Mouse (Mus musculus) left cerebral cortex, adult 11 months (tissue): ENCODE results near the gene Sh3d19.
"Not testable (repeated sequence)": the region's sequence is repeated elsewhere in the genome, so short reads cannot be mapped to it uniquely, and the experiment has no call there.

Experiments
- DNase-seq: peaks from one replicate; pipeline ENCODE4 v3.0.0; 2022; ENCODE audit warnings: low spot score

Gene Sh3d19

DNA sequence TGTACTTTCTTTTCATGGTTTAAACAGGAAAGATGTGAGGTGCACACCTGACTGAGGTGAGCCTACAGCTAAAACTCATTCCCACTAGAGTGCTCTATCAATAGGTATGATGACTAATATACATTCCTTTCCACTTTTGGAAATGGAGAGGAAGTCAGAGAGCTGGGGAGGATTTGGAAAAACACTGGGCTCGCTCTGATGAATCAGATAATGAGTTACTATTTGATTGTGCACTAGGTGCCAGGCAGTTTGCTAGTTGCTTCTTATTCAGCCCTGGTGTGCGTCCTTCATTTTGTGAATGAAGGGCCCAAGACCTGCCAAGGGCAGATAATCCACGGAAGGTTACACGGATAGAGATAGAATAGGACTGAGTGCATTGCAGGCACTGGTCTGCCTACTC lies 9.1 kb downstream of the Sh3d19 start:
- DNase-seq = no peak

DNA sequence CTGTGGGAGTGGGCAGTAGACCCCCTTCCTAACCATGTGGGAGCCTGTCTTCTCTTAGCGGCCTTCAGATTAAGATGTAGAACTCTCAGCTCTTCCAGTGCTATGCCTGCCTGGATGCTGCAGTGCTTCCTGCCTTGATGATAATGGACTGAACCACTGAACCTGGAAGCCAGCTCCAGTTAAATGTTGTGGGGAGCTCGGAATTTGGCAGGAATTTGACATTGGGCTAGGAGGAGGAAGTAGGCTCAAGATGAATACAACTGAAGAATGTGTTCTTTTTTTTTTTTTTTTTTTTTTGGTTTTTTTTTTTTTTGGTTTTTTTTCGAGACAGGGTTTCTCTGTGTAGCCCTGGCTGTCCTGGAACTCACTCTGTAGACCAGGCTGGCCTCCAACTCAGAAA lies 10.9 kb downstream of the Sh3d19 start:
- not testable (repeated sequence) for DNase-seq

DNA sequence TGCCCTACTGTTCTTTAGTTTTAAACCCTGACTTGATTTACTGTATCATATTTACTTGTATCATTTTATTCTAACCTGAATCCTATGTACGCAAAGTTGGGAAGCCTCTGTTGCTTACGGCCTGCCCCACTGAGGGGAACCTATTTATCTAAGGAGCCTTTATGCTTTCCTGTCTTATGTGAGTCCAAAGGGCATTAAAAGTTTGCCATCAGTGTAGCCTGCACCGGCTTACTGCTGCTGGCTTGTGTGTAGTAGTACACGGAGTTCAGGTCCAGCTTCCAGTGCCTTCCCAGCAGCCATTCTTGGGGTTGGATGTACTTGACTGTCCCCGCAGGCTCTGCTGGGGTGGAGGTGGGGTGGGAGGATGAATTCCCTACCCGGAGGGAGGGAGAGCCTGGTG lies 13.6 kb downstream of the Sh3d19 start:
- no peak for DNase-seq

DNA sequence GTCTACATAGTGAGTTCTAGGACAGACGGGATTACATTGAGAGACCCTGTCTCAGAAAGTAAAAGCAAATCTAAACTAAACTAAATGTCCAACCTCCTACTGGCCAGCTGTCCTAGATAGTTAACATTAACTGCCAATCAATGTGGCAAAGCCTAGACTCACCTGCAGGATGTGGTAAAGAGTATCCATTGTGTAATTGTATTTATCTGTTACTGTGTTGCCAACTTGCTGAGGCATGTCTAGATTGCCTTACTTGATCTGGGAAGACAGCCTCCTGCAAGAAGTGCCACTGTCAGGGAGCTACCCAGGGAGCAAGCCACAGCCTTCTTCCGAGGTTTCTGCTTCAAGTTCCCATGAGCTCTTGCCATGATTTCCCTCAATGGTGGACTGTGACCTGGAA lies 16.3 kb downstream of the Sh3d19 start:
- DNase-seq = no peak

DNA sequence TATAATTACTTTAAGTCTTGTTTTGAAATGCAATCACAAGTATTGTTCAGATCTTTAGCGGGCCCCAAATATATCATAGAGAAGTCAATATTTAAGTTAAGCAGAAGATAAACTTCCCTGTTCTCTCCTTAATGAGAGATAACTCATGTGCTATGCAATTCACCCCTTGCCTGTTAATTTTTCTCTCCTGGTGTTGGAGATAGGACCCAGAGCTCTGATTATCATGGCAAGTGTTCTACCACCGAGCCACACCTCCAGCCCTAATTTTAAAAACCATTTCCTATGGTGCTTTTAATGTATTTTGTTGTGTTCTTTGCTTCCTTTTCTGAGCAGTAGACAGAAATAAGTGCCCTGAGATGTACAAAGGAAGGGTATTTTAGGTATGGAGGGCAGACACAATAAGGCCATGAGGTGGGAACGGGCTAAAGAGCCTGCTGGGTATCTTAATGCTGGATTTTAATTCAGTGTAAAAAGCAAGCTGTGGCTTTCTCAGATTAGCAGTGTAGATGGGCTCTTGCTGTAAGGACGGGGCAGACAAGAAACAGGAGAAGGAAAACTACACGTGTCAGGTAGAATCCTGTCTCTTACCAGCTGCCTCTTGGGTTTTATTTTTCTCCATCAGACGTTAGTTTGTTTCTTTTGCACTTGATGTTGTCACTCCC lies 20.4 kb downstream of the Sh3d19 start:
- DNase-seq = no peak

DNA sequence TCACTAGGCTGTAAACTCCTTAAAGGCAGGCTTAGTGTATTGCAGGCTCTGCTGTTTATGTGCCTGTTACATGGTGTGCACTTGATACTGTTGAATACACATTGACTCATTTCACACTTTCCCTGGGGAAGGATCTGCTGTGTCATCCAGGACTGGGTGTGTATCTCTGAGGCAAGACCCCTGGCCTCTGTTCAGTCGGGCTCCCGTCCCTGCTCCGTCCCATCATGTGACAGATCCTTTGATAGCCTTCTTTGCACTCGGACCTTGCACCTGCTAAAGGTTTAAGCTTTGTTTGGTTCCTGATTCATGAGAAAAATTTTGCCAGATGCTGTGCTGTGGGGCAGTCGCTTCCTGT lies 20.9 kb downstream of the Sh3d19 start:
- no peak for DNase-seq

DNA sequence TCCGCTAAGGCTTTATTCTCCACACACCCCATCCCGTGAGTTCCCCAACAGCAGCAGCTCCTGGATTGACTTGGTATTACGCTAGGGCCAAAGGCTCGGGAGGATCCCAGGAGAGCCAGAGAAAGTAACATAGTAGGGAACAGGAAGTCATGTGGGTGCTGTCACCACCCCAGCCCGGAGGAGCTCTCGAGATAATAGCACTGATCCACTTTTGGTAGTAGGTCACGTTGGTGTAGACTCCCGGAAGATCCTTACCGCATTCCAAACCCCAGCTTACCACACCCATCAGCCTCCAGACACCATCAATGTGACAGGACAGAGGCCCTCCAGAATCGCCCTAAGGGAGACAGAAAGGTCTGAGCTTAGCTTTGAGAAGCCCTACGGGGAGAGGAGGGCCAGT lies 22.8 kb downstream of the Sh3d19 start:
- no peak for DNase-seq

DNA sequence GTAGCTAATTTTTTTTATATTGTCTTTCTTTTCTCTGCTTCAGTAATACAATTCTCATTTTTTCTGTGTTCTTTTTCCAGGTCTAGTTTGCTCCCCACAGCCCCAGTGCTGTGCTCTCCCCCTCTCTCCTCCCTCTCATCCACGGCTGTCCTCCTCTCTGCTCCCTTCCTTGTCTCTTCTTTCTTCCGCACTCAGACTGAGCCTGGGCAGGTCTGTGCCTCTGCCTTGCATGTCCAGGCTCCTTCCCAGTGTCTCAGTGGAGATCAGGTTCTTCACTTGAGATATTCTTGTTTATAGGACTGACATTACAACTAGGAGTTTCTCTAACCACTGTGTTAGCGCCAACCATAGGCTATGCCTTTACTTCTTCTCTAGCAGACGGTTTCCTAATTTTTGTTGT lies 23.7 kb downstream of the Sh3d19 start:
- no peak for DNase-seq

DNA sequence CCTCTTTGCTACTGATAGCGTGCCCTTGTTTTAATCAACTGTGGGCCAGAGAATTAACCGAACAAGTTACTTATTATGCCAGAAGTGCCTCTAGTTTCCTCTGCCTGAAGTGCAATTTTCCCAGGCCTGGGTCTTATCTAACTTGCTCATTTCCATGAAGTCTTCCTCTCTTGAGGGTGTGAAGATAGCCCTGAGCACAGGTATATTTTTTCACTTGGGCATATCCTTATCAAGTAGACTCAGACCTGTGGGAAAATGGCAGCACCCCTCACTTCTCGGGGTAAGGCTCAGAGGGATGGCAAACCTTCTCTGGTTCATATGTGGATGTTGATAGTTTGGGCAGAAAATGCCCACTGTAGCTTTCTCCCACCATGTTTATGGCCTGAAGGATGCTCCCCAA lies 30.4 kb downstream of the Sh3d19 start:
- no peak for DNase-seq

DNA sequence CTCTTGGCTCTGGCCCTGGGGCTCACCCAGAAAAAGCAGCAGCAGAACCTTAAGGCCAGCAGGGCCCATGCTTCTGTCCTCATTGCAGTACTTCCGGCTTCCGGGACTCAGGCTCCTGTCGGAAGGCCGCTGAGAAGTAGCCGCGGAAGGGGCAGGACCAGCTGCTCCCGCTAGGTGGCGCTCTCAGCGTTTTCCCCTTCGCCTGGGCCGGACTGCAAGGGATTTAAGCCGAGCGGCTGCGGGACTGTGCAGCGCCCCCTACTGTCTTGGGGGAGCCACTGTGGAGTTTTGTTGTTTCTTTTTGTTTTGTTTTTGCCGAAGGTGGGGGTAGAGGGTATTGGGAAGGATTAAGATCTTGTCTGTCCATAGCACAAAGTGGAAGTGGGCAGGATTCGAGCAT lies 31.5 kb downstream of the Sh3d19 start, which contains the start of gene Prss48:
TSS of gene Prss48 (minus strand) at position 69 of the 400 bp plus-strand sequence.
- DNase-seq = no peak

DNA sequence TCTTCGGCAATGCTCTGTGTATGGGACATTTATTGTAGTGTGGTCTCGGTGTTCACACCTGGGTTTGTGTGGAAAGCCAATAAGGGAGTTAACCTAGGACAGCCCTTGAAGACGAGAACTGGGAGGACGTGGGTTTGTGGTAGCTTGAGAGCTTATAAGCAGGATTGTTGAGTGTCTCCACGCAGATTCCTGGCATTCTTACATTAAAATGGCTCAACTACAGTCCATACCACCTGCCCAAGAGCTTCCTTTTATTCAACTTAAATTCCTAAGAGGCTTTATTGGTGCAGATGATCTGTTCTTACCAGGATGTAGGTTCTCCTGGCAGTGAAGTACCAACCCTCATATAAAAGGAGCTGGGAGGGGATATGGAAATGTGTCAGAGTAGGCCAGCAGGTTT lies 32.0 kb downstream of the Sh3d19 start:
- no peak for DNase-seq

DNA sequence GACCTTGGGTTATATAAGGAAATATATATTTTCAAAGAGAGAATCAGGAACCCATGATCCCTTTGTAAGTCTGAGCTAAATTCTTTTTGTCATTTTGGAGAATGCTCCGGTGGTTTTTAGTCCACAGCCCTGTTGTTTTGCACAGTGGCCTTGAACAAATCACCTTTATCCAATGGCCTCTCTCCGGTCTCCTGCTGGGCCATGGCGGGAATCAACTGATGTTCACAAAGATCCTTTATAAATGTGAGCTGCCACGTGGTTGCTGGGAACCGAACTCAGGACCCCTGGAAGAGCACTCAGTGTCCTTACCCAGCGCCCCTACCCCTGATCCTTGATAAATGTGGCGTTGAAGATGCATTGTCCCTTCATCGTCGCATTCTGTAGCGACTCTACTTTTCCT lies 33.8 kb downstream of the Sh3d19 start:
- no peak for DNase-seq

DNA sequence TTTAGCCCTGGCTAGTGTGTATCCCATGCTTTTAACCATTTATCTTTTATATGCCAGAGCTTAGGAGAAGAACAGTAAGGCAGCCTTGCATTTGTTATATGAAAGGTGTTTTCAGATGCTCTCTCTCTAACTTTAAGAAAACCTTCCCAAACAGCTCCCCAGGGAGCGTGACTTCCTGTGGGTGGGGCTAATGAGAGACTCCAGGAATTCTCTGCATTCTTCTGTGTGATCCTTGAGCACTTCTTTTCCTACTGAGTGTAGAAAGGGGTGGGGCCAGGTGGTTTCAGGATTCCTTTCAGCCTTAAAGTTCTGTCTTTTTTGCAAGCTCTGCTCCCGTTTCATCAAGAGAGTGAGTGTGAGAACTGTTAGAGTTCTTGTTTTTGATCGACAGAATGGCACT lies 39.7 kb downstream of the Sh3d19 start:
- DNase-seq = no peak

DNA sequence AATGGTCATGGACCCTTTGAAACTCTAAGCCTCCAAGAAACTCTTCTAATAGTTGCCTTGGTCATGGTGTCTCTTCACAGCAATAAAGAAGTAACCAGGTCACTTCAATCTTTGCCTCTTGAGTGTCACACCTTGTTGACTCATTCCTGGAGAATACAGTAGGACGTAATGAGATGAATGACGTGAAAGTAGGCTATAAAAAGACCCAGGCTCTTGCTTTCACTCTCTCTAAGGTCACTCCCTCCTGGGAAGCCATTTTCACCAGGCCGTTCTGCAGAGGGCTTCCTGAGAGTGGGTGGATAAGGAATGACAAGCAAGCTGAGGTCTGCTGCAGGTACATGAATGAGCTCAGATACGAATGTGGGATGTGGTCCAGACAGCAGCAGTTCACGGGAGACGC lies 40.5 kb downstream of the Sh3d19 start:
- no peak for DNase-seq

DNA sequence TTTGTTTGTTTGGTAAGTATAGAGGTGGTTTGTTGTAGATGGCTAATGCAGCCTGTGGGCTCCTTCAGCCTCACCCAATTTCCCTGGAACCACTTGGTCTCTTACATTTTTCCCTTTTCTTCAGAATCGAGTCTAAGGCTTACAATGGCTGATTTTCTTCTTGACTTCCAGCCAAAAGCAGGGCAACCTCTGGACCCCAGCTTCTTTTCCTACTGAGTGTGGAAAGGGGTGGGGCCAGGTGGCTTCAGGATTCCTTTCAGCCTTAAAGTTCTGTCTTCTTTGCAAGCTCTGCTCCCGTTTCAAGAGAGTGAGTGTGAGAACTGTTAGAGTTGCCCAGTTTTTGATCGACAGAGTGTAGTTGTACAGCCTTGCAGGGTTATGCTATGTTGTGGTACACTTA lies 40.9 kb downstream of the Sh3d19 start:
- DNase-seq = no peak

DNA sequence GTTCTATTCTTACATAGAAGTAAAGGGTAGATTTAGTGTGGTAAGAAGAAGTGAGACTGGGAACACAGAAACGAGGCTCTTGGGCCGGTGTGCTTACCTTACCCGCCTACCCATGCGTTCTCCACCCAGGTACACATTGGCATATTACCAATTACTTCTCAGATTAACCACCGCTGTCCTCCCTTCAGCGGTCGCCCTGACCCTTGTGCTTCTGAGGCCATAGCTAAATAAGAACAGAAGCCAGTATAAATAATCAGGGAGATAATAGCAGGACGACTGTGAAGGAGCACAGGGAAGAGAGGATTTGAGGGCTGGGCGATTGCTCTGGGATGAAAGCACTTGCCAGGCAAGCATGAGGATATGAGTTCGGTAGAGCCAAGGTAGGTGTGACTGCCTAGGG lies 42.9 kb downstream of the Sh3d19 start:
- no peak for DNase-seq

DNA sequence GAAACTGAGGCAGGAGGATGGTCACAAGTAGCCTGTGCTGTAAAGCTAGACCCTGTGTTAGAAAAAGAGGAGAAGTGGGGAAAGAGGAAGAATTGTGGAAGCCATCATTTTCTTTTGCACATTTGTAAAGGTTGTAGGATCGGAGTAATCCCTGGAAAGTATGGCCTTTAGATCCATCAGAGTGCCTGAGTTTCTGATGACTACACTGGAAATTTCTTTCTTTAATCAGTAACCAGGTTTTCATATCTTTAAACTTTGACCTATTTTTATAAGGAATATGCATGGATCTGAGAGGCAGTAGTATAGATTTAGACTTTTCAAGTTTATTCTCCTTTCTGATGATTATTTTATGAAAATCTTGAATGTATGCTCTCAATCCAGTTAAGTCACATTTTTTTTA lies 46.1 kb downstream of the Sh3d19 start:
- no peak for DNase-seq

DNA sequence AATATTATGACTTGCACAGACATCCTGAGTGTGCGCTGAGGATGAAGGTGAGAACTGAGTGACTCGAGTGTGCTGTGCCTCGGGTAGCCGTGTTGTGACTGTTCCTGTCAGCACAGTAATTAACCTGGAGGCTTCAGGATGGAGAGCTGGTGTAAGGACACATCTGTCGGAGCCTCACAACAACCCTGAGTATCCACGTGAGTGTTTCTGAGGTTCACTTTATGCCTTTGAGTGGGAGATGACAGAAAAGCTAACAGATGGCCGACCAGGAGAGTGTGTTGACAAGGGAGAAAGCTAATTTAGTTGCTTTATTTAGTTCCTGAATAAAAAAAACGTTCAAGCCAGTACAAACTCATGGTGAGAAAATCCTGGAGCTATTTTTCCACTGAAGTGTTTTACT lies 46.6 kb downstream of the Sh3d19 start:
- no peak for DNase-seq

DNA sequence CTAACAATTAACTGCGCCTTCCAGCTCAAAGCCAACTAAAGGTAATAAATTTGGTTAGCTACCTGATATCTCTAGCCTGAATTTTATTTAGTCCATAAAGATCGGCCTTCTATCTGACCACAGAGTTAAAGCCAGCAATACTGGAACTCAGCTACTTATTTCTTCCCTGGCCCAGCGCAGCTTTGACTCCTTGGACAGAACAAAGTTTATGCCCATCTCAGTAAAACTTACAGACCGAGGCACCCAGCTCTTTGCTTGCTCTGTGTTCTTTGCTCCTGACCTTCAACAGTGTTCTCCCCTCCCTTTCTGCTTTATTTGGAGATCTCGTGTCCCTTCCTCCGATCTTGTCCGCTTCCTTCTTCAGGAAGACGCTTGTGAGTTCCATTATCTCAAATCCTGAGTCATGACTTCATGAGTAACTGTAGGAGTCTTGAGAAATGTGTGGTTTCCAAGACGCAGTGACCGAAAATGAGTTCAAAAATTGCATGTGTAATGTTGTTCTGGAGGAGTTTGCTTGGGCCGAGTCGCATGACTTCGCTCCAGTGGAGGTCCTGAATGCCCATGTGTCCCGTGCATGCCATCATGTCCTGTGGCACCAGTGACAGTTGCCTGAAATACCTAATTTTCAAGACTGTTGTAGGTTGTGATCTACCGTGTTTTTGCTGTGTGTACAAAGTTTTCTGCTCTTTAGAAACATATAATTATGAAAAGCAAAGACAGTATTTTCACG lies 50.2 kb downstream of the Sh3d19 start:
- DNase-seq = no peak

DNA sequence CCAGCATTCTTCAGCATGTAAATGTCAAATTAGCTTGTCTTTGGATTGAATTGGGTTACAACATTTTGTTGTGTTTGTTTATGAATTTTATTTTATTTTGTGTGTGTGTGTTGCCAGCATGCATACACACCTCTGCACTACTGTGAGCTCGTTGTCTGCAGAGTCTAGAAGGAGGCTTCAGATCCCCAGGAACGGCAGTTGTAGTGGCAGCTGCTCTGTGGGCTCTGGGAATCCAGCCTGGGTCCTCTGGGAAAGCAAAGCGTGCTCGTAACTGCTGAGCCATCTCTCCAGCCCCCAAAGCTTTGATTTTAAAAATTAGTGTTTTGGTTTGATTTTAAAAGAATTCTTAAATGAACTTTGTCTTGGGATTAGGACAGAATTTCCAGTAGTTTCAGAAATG lies 50.7 kb downstream of the Sh3d19 start:
- no peak for DNase-seq

DNA sequence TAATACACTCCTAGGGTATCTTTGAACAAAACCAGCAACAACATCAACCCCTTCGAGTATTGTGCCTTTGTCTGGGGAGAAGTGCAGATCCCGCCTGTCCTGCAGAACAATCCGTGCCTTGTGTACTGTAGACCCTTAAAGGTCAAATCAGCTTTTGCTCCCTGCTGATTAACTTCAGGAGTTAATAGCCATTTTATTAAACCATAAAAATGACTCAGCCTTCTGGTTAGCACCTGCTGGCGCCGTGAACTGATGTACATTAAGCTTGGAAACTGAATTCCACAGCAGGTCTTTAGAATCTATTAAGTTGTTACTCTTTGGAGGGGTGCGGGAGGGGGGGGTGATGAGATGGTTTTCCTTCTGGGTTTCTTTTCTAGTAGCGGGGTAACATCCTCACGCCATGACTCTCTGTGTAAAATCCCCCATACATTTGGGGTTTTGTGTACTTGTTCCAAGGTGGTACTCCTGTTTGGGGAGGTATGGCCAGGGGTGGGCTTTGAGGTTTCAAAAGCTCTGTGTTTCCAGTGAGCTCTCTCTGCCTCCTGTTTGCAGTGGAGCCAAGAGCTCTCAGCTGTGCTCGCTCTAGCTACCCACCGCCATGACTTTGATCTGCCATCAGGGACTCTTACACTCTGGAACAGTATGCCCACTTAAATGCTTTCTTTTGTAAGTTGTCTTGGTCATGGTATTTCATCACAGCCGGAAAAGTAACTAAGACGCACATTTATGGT lies 53.3 kb downstream of the Sh3d19 start:
- no peak for DNase-seq

DNA sequence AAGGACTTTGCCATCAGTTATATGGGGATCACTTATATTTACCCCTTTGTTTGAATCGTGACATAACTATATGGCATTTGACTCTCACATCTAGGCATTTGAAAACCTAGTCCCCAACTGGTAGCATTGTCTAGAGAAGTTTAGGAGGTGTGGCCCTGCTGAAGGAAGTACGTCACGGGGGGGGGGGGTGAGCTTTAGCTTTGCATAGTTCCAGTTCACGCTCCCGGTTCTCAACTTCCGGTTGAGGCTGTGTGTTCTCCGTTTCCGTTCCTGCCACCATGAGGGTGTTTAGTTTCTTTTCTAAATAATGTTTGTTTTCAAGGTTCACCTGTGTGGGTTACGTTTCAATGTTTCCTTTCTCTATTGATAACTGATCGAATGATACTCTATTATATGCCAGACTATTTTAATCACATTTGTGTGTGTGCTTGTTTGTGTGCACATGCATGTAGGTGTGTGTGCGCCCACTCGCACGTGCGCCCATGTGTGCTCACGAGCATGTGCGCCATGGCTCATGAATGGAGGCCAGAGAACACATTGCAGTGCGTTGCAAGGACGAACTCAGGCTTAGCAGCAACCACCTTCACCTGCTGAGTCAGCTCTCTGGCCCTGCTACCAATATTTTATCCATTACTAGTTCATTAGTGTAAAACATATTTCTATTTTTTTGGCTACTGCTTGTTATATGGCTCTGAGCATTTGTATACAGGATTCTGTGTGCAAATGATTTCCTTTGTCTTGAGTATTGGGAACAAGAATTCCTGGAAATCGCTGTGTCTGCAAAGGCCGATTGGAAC lies 54.6 kb downstream of the Sh3d19 start:
- no peak for DNase-seq
